Mouse (Mus musculus) forebrain, embryonic 16.5 days (tissue): ENCODE measurements at regions not wholly inside any gene's neighbourhood (a gene's known extent, or its start where the extent isn't known, plus 50 kb on each side); places are given as distances from the start of the nearest gene placed in this dataset.

Experiments used
- ATAC-seq: fragments of 200-750 bp; cut with Nextera tagmentation; 2 replicates; pipeline ENCODE4 v1.8.0; 2017; ENCODE audit warnings: mild to moderate bottlenecking, moderate library complexity
- H3K27ac ChIP-seq: fragments of 300-500 bp; sonication (generic); 2 replicates; pipeline ENCODE4 v1.5.1; 2014; ENCODE audit warnings: low read length, control low read depth
- H3K27me3 ChIP-seq: fragments of 300-500 bp; sonication (generic); replicated peaks from 2 replicates; pipeline ENCODE4 v1.6.1; 2014; ENCODE audit warnings: low read length; ENCODE audit not compliant: control insufficient read depth, insufficient read depth
- H3K36me3 ChIP-seq: fragments of 300-500 bp; sonication (generic); 2 replicates; pipeline ENCODE4 v1.6.1; 2014; ENCODE audit not compliant: control insufficient read depth, insufficient read depth
- H3K4me1 ChIP-seq: fragments of 300-500 bp; sonication (generic); replicated peaks from 2 replicates; pipeline ENCODE4 v1.6.1; 2014; ENCODE audit warnings: low read length; ENCODE audit not compliant: control insufficient read depth, insufficient read depth
- H3K4me2 ChIP-seq: fragments of 300-500 bp; sonication (generic); 2 replicates; pipeline ENCODE4 v1.6.1; 2014; ENCODE audit warnings: mild to moderate bottlenecking, low read length, control low read depth
- H3K4me3 ChIP-seq: fragments of 300-500 bp; sonication (generic); replicated peaks from 2 replicates; pipeline ENCODE4 v1.5.1; 2014; ENCODE audit warnings: mild to moderate bottlenecking, low read length, control low read depth
- H3K9ac ChIP-seq: fragments of 300-500 bp; sonication (generic); replicated peaks from 2 replicates; pipeline ENCODE4 v1.6.1; 2014; ENCODE audit warnings: low read depth, low read length, control low read depth
- H3K9me3 ChIP-seq: fragments of 300-500 bp; sonication (generic); 2 replicates; pipeline ENCODE4 v1.6.1; 2016; ENCODE audit warnings: low read length; ENCODE audit not compliant: control insufficient read depth
- WGBS: fragments of 180-500 bp; shearing (Covaris S2); extraction: QIAGEN DNeasy Blood & Tissue Kit; methylation state at CpG from one replicate; pipeline ENCODE4 v1.1.7; 2014; 5-methylcytosine and 5-hydroxymethylcytosine counted together

GRCm38 (mm10) chr9:24006353-24006752, 91.4 kb upstream of the Npsr1 start:
- Histone ChIP-seq H3K9me3 (no peaks in the 10 kb centered on the region), H3K4me1 (no peaks in the 10 kb centered on the region), H3K36me3 (no peaks in the 10 kb centered on the region), H3K4me3 (no peak overlapping the region), H3K9ac (no peak overlapping the region), H3K27ac (no peak overlapping the region), H3K4me2 (no peak overlapping the region), H3K27me3 (no peaks in the 10 kb centered on the region)
- ATAC-seq: peak; percentile 61
- WGBS: 93% methylated on average over 1 of the region's 1 CpGs

GRCm38 (mm10) chr9:24038274-24038673, 59.5 kb upstream of the Npsr1 start:
- no peak overlapping the region for H3K4me3 ChIP-seq
- H3K4me2 ChIP-seq: no peak overlapping the region
- no peaks in the 10 kb centered on the region for H3K27me3 ChIP-seq
- ATAC-seq: no peak
- no peaks in the 10 kb centered on the region for H3K4me1 ChIP-seq
- H3K9me3 ChIP-seq: no peaks in the 10 kb centered on the region
- no peak overlapping the region for H3K9ac ChIP-seq
- WGBS: 81% methylated on average over 4 of the region's 4 CpGs
- H3K36me3 ChIP-seq: no peaks in the 10 kb centered on the region
- H3K27ac ChIP-seq: no peak overlapping the region
